Mouse (Mus musculus): ENCODE results near the gene Eif6.
"Not testable (repeated sequence)": the region's sequence is repeated elsewhere in the genome, so short reads cannot be mapped to it uniquely, and the experiment has no call there.

Gene Eif6

DNA sequence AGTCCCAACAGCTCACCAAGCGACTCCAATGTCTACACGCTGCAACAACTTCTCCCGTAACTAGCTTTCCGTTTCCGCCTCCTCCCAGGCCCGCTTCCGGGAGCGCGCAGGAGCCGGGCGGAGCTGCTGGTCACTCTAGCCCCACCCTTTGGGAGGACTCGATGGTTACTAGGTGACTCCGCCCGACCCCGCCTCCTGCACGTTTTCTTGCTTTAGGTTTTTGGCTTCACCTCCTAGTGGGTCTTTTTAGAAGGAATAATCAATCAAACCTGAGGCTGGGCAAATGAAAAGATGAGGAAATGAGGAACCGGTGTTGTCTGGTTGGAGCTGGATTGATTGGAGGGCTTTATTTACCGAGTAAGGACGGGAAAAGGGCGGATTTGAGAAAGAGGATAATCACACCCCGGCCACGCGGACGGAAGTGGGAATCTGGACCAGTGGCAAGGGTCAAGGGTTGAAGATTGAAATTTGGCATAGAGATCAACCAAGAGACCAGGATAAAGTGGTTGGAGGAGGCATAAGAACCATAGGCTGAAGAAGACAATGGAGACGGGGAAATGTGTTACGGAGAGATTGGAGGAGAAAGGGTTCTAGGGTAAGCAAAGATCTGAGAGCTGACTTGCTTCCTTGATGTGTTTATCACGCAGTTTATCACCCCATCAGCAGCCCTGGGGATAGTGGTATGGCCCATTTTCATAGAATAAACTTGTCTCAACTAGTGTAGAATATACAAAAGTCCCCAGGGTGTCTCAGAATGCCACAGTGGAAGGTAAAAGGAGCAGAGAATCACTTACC lies at the start of gene Eif6:
TSS of gene Eif6 (minus strand) at position 296 of the 795 bp plus-strand sequence.
- peak; percentile 73 to 78 for DNase-seq (ENCODE audit: low spot score in 2 of 2)

DNA sequence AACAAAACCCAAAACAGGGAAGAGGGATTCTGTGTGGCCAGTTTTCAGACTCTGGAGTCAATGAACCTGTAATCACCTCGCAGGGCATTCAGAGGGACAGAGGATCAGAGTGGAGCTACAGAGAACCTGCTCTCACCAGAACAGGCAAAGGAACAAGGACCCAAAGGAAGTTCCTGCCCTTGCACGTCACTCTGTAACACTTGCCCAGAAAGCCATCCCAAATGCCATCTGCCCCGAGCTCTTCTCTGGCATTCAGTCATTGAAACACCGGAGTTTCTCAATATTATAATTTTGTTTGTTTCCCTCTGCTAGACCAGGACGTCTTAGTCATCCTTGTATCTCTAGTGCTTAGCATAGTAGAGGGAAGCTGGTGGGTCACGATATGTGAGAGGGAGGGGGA lies 46.9 kb upstream of the Eif6 start:
- DNase-seq (ENCODE audit: low spot score in 2 of 2): no peak

DNA sequence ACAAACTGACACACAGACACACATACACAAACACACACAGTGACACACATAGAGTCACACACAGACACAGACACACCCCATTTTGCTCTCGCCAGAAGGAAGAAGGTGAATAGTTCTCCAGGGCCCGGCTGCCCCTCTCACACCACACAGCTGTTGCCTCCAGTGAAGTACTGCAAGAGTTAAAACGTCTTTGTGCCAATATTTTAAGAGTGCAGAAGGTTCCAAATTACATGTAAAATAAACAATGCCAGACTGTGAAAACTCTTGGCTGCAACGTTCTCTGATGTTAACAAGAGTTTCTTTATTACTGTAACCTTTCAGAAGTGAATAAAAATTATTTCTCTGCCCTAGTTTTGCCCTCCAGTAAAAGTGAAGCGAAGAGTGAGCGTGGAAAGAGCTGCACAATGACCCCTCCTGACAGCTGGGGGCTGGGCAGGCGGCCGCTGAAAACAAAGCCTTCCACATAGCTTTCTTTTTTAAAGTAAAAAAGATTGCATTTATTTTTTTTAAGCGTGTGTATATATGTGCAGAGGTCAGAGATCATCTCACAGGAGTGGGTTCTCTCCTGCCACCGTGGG lies 46.3 kb upstream of the Eif6 start:
- no peak for DNase-seq (ENCODE audit: low spot score in 2 of 2)

DNA sequence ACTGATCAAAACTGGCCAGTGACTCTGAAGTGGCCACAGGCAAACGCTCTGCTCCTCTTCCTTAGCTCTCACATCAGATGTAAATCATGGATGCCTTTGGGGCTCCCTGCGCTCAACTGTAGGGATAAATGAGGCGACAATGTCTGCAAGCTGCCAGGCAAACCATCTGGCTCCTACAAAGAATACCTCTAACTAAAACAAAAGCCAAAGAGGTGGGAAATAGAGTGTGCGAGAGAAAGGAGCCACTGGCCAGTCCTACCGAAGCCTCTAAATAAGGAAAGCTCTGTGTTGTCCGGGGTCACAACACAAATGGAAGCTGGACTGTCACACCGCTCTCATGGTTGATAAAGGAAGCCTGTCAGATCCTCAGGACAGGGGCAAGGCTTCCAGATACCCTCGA lies 45.8 kb upstream of the Eif6 start:
- no peak for DNase-seq (ENCODE audit: low spot score in 2 of 2)

DNA sequence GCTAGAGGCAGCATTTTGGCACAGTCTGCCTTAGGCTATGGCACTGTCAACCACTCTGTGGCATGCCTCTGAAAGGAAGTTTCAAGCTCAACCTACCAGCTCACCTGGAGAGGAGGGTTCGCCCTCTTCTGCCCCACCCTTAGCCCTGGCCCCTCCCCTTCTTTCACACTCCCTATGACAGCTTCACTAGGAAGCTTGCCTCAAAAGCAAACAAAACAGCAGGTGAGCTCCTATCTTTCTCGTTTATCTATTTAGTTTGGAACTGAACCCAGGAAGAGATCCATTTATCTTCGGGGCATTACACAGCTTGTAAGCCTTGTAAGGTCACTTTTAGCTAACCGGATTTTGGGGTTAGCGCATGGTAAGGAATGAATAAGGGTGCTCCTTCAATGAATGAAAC lies 43.0 kb upstream of the Eif6 start:
- no peak for DNase-seq (ENCODE audit: low spot score in 2 of 2)

DNA sequence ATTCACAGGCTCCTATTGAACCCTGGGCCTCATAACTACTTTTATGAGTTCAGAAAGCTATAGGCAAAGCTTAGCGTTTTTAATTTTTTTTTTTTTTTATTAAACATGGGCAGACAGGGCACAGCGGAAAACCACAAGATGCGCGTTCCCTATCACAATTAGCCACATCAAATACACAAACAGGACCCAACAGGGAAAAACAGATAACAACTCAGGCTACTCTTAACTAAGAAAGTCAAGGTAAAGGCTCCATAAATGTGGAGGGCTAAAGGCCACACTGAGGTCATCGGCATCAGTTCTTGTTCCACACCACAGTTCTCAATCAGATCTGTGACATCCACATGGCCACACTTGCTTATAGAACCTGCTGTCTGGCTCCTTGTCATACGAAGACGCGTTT lies 41.6 kb upstream of the Eif6 start:
- DNase-seq (ENCODE audit: low spot score in 2 of 2): no peak

DNA sequence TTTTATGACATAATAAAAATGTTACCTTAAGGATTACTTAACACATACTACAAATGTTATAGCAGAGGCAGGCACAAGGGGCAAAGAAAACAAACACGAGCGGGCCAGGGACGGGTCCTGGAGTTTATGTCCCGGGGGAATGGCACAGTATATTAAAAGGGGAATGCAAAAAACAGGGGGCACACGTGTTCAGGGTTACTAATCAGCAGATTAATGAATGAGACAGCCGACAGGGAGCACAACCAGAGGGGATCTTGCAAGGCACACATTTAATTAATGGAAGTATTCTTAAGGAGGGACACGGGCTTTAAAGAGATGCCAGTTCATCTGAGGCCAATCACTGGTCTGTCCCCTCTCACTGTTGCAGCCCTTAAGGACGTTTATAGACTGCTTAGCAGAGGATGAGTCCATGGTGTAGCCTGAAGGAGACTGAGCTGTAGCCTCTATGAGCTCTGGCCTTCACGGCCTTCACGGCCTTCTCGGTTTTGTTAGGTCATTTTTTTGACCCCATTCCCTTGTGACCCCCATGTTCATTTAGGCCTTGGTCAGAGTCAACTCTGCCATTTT lies 36.7 kb upstream of the Eif6 start:
- DNase-seq (ENCODE audit: low spot score in 2 of 2): no peak

DNA sequence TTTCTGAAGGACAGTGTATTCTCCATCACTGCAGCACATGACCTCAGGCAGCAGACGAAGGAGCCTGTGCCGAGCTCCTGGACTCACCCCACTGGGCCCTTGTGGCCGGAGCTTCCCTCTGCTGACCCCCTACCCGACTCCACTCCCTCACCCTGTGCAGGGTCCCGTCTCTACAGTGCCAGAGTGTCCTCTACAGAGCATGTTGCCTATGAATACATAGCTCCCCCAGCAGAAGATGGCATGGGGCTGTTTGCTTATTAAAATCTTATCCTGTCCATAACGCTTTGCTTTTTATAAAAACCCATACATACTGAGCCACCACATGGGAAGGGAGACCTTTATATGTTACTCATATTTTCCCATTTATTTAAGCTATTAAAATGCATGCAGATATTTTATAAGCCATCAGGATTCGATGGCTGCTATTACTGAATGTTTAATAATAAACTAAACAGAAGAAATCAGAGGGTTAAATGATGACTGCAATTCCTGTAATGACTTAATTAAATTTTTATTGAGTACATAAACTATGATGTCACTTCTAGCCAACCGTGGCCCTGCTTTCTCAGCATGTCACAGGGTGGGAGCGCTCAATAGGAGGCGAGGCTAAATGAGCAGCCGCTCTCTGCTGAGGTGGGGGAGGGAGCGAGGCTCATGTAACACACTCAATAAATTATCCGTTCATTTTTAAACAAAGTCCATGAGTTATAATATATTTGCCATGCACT lies 36.0 kb upstream of the Eif6 start:
- DNase-seq (ENCODE audit: low spot score in 2 of 2): no peak

DNA sequence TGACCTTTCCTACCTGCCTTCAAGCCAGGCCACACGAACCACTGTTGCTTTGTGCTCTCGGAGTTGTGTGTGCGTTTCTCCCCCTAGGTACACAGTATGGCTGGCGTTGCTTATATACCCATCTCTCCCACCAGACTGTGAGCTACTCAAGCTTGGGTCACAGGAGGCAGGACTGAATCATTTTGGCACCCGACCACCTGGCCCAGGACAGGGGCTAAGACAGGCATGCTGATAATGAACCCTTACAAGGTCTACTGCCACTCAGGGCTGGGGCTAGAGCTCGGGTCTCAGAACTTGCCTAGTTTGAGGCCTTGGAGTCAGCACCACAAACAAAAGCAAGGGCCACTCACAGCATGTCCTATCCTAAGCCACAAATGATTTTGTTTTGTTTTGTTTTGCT lies 34.9 kb upstream of the Eif6 start:
- no peak for DNase-seq (ENCODE audit: low spot score in 2 of 2)

DNA sequence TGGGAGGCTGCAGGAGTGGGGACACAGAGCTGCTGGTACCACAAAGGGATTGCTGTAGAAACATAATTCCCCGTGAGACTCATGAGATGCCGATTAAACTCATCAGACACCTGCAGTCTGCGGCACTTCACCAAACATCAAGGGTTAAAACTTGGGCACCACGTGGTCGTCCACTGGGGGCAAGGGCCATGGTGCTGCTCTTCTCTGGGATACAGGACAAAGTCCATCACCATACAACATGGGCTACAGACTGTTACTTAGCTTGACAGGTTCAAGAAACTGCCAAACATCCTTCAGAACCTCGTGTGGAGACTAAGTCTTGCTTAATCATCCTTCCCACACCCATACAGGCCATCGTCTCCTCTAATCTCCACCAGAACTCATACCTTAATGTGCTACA lies 33.4 kb upstream of the Eif6 start:
- DNase-seq (ENCODE audit: low spot score in 2 of 2): no peak

DNA sequence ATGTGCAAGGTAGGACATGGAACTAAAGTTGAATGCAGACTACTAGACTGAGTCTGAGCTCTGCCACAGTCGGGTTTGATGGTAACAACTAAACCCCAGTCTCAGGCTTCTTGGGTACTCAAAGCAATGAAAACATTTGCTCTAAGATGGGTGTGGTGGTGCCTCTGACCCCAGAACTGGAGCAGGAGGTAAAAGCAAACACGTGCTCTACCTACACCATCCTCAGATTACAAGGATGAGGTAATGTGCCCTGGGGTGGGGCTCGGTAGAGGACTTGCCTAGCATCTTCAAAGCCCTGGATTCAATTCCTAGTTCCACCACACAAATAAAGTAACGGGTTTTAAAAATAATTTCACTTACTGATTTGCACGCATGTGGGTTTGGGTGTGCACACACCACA lies 25.8 kb upstream of the Eif6 start:
- DNase-seq (ENCODE audit: low spot score in 2 of 2): no peak

DNA sequence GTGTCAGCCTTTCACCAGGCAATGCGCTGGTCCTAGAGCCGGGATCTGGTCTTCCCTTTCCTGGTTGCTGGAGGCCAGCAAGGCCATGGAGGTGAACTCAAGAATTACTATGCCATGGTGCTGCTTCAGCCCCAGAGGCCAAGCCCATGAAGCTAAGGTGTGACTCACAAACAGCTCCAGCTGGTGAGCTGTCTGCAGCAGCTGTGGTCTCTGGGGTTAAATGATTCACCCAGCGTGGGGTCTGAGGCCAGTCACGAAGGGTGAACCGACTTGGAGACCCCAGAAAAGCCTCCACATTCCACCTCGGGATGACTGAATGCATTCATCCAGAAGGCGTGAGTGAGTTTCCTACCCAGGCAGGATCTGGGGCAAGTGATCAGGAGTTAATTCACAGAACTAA lies 23.4 kb upstream of the Eif6 start:
- DNase-seq (ENCODE audit: low spot score in 2 of 2): no peak

DNA sequence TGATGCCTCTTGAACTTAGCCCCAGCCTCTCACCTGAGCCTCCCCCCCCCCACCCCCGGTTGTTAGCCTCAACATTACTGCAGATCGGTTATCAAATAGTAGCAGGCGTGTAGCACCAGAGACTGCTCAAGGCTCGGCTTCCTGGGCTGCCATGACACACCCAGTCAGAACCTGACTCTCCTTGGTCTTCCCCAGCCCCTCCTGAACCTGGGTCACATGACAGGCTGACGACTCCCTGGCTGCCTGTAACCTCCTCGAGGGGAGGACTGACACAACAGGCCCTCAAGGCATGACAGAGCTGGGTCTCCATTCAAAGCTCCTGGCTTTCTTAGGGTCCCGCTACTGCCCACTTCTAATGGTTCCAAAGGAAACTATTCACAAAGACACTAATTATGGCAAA lies 22.7 kb upstream of the Eif6 start:
- no peak for DNase-seq (ENCODE audit: low spot score in 2 of 2)

DNA sequence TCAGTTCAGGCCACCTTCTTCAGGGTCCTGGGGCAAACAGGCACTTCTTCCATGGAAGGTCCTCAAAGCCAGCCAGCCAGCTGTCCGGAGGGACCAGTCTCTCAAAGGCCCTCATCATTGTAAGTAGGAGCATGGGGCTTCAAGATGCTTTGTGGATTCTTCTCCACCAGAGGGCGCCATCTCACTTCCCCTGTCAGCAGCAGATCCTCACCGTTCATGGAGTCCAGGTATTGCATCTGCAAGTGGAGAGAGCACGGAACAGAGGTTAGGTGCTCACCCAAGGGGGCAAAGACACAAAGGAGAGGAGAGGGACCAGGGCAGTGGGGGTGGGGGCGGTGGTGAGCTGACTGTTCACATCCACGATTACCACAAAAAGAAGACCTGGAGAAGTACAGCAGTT lies 21.6 kb upstream of the Eif6 start:
- DNase-seq (ENCODE audit: low spot score in 2 of 2): peak; percentile 59 to 74

DNA sequence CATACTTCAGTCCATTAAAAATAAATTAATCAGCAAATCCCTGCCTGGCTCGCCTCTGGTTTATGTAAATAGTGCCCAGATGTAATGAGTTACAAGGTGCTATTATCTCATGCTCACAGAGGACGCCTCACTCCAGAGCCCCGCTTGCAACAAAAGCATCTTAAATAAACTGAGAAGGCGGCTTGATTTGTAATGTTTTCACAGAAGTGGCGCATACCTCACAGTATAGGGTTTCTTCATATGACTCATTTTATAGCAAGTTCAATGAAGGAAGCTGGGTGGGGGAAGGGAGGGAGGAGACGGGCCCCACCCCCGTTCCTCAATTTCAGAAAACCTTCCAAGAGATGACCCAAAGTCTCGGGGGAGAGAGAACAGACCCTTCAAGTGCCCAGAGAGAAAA lies 20.2 kb upstream of the Eif6 start:
- DNase-seq (ENCODE audit: low spot score in 2 of 2): no peak

DNA sequence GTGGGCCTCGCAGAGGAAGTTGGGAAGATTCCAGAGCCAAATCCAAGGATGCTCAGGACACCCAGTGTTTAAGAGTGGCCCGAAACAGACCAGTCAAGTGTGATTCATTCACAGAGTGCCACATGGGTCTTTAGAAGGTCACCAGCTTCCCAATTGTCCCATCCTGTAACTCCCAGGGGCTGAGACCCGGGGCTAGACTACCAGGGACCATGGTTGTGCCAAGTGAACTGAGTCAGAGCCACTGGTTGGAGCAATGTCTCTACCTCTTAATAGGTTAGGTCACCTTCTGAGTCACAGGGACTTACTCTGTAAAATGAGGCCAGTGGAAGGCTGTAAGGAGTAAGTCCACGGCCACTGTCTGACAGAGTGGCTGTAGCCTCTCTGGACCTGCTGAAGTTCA lies 12.2 kb upstream of the Eif6 start:
- no peak for DNase-seq (ENCODE audit: low spot score in 2 of 2)

DNA sequence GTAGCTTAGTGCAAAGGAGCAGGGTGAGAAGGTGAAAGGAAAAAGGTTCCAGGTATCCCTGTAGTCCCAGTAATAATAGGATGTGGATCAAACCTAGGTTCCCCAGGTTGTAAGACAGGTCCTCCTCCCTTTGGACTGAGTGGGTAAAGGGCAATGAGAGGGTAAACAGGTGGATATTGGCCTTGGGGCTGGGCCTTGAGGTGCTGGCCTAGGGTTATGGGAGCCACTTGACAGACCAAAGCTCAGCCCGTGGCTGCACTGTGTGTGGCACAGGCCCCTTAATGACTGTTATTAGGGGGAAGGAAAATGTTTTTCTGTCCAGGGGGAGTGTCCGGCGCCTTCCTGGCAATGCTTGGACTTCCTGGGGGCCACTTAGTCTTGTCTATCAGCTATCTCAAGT lies 11.2 kb upstream of the Eif6 start:
- DNase-seq (ENCODE audit: low spot score in 2 of 2): no peak

DNA sequence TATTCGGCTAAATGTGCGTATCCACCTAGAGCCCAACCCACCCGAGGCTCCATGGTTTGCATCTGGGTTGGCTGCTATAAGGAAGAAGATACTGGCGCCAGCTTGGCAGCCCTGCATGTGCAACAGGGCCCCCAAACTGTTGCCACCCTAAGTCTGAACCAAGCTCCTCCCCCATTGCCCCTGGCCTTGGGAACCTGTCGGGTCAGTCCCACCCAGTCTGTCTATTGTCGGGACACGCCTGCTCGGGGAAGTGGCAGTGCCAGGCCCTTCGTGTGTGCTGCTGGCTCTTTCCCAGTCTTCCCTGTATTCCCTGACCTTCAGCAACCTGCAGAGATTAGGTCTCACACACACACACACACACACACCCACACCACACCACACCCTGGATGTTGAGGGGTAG lies 8.0 kb upstream of the Eif6 start, which contains the start of gene Fam83c:
TSS of gene Fam83c (minus strand) at position 123 of the 400 bp plus-strand sequence.
- no peak for DNase-seq (ENCODE audit: low spot score in 2 of 2)

DNA sequence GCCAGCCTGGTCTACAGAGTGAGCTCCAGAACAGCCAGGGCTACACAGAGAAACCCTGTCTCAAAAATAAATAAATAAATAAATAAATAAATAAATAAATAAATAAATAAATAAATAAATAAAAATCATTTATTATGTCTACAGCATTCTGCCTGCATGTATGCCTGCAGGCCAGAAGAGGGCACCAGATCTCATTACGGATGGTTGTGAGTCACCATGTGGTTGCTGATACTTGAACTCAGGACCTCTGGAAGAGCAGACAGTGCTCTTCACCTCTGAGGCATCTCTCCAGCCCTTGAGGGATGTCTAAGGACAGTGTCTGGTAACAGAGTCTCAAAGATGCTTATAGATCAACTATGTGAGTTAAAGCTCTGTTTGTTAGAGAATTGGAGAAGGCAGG lies 5.4 kb upstream of the Eif6 start:
- not testable (repeated sequence) for DNase-seq (ENCODE audit: low spot score in 2 of 2)

DNA sequence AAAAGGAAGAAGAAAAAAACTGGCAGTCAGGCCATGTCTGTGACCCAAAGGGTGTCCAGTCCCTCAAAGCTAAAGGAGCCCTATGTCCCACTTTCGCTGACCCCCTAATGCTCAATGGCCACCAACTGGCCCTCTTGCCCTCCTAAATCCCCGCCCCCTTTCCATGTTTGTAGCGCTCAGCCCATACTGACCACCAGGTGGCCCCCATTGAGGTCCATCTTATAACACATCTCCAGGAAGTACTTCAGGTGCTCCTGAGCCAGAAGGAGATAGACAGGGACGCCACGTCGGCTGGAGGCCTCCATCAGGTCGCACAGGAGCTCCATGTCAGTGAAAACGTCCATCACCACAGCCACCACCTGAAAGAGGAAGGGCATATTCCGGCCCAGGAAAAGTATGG lies 4.6 kb upstream of the Eif6 start:
- no peak for DNase-seq (ENCODE audit: low spot score in 2 of 2)

DNA sequence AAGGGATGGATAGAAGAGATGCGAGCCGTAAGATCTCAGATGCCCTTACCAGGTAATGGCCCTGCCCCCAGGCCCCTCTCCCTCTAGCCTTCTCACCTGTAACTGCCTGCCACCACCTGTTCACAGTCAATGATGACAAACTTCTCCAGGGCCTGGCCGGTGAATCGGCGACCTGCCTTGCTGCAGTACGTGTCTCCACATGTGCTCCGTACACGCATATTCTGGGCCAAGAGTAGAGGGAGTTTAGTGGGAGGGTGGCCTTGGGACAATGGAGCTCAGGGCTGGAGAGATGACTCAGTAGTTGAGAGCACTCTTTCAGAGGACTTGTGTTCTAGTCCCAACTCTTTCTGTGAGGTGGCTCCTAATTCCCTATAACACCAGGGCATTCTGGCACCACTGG lies 4.1 kb upstream of the Eif6 start:
- DNase-seq (ENCODE audit: low spot score in 2 of 2): no peak

DNA sequence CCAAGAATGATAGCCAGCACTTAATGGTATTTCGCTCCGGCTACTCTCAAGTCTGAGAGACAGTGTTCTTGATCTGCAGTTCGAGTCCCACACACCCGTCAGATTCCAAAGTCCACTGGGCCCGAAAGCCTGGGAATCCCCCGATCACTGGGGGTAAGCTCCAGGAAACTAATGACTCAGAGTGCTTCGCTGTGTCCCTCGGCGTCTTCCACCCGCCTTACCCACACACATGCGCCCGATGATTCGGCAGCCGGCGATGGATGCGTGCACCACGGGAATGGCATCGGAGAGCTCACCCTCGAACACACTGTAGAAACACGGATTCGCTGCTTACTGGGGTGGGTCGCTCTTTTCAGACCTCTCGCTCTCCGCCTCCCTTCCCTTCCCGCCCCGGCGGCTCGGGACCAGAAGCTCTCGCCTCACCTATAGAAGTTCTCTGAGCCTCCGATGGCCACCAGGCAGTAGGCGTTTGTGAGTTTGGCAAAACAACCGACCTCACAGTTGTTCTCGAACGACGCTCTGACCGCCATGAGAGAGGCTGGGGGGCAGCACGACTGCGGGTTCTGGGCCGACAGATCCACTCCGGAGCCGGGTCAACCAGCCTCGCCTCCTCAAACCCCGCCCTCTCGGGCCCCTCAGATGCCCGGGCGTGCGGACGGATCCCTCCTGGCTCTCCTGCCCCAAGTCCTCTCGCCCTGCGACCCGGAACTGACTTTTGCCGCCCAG lies 658 bp downstream of the Eif6 start:
- DNase-seq (ENCODE audit: low spot score in 2 of 2): peak; percentile 29 to 30
